Mouse (Mus musculus) limb, embryonic 13.5 days (tissue): ENCODE results near the gene Clic6. TPM values are rescaled to one million over a fixed set of nuclear protein-coding genes. Genes with fewer than 3 reads are reported as not detected.

Experiments
- ATAC-seq: fragments of 200-750 bp; cut with Nextera tagmentation; 2 replicates; pipeline ENCODE4 v1.8.0; 2017; ENCODE audit warnings: low read depth, moderate number of reproducible peaks, moderate TSS enrichment; ENCODE audit not compliant: low FRiP score
- H3K27ac ChIP-seq: fragments of 300-500 bp; sonication (generic); 2 replicates; pipeline ENCODE4 v1.5.1; 2015; ENCODE audit warnings: inconsistent platforms, mild to moderate bottlenecking, moderate library complexity
- H3K27me3 ChIP-seq: fragments of 300-500 bp; sonication (generic); 2 replicates; pipeline ENCODE4 v1.6.1; 2015; ENCODE audit warnings: mild to moderate bottlenecking, inconsistent platforms
- H3K36me3 ChIP-seq: fragments of 300-500 bp; sonication (generic); 2 replicates; pipeline ENCODE4 v1.6.1; 2015; ENCODE audit warnings: inconsistent platforms, mild to moderate bottlenecking, moderate library complexity
- H3K4me1 ChIP-seq: fragments of 300-500 bp; sonication (generic); 2 replicates; pipeline ENCODE4 v1.6.1; 2015; ENCODE audit warnings: inconsistent platforms
- H3K4me2 ChIP-seq: fragments of 300-500 bp; sonication (generic); replicated peaks from 2 replicates; pipeline ENCODE4 v1.6.1; 2015; ENCODE audit warnings: inconsistent platforms, mild to moderate bottlenecking, moderate library complexity
- H3K4me3 ChIP-seq: fragments of 300-500 bp; sonication (generic); 2 replicates; pipeline ENCODE4 v1.5.1; 2015; ENCODE audit warnings: moderate library complexity, mild to moderate bottlenecking, inconsistent platforms
- H3K9ac ChIP-seq: fragments of 300-500 bp; sonication (generic); 2 replicates; pipeline ENCODE4 v1.6.1; 2015; ENCODE audit warnings: mild to moderate bottlenecking, inconsistent platforms
- H3K9me3 ChIP-seq: fragments of 300-500 bp; sonication (generic); 2 replicates; pipeline ENCODE4 v1.6.1; 2016; ENCODE audit warnings: inconsistent platforms
- WGBS: fragments of 180-500 bp; shearing (Covaris S2); methylation state at CpG from one replicate; pipeline ENCODE4 v1.1.7; 2015; 5-methylcytosine and 5-hydroxymethylcytosine counted together
- polyA plus RNA-seq: library from polyadenylated mRNA; unstranded; fragments of >200 nt; fragmentation: Nextera tagmentation; extraction: Ambion mirVana; gene quantifications from 2 replicates; pipeline ENCODE4 v1.2.1, GENCODE M21; 2015

Clic6 gene
- polyA plus RNA-seq, 1 experiment from 2014 or later: 2.8 TPM

GRCm38 (mm10) chr16:92454495-92454894, 31.0 kb upstream of the Clic6 start:
- H3K27ac ChIP-seq: no peak overlapping the region
- peaks cover 20% of the 10 kb centered on the region for H3K36me3 ChIP-seq
- no peak for ATAC-seq
- no peak overlapping the region for H3K4me2 ChIP-seq
- WGBS: 81% methylated on average over 18 of the region's 18 CpGs
- H3K4me3 ChIP-seq: no peak overlapping the region
- 0 out of 2 replicates have a peak, but pooled peaks cover 5% of the 10 kb centered on the region for H3K27me3 ChIP-seq
- H3K9ac ChIP-seq: no peak overlapping the region
- H3K9me3 ChIP-seq: no peaks in the 10 kb centered on the region
- H3K4me1 ChIP-seq: peaks cover 15% of the 10 kb centered on the region; the same call in 1 of the 2 replicates

DNA sequence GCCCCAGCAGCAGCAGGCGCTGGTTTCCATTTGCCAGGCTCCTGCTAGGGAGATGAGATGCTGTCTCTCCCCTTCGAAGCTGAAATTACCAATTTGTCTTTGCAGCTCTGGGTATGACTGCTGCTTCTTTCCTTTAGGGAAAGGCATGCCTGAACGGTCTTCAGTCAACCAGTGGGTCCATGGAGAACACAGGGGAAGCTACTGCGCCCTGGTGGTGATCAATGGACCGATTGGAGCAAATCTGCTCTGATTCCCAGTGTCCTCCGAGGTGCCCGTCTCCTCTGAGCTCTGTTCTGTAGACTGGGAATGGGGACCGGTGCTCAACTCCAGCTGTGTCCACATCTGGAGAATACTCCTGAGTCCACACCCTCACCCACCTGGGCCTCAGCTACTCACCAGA, 30.0 kb upstream of the Clic6 start:
- Histone ChIP-seq H3K4me1 (peaks cover 23% of the 10 kb centered on the region), H3K4me2 (no peak overlapping the region), H3K27ac (no peak overlapping the region), H3K9me3 (no peaks in the 10 kb centered on the region), H3K27me3 (0 out of 2 replicates have a peak, but pooled peaks cover 5% of the 10 kb centered on the region), H3K4me3 (no peak overlapping the region), H3K36me3 (peaks cover 15% of the 10 kb centered on the region), H3K9ac (no peak overlapping the region)
- WGBS: 72% methylated on average over 8 of the region's 8 CpGs
- ATAC-seq: no peak

- no peaks in the 10 kb centered on the region for H3K9me3 ChIP-seq
- H3K27me3 ChIP-seq: 0 out of 2 replicates have a peak, but pooled peaks cover 5% of the 10 kb centered on the region
- no peak overlapping the region for H3K9ac ChIP-seq
- H3K4me2 ChIP-seq: no peak overlapping the region
- no peak for ATAC-seq
- H3K36me3 ChIP-seq: peaks cover 10% of the 10 kb centered on the region
- 82% methylated on average over 5 of the region's 5 CpGs for WGBS
- no peak overlapping the region for H3K4me3 ChIP-seq
- no peak overlapping the region for H3K27ac ChIP-seq
- H3K4me1 ChIP-seq: peaks cover 28% of the 10 kb centered on the region
These were observed 29.6 kb upstream of the Clic6 start for GRCm38 (mm10) chr16:92455969-92456368.

DNA sequence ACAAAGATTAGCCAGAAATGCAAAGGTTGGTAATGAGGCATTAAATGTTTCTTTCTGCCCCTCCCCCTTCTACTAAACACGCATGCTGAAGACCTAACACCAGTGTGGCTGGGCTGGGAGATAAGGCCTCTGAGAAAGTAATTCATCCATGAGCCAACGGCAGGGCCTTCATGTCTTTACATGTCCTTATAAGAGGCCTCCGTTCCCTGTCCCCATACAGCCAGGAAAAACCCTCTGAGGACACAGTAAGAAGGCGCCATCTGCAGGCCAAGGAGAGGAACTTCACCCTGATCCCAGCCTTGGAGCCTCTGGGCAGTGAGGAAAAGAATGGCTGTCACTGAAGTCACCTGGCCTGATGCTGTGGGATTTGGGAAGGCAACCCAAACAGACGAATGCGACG, 27.9 kb upstream of the Clic6 start:
- Histone ChIP-seq H3K9ac (no peak overlapping the region), H3K4me1 (peaks cover 36% of the 10 kb centered on the region), H3K27me3 (0 out of 2 replicates have a peak, but pooled peaks cover 5% of the 10 kb centered on the region), H3K4me3 (no peak overlapping the region), H3K36me3 (no peaks in the 10 kb centered on the region), H3K9me3 (no peaks in the 10 kb centered on the region), H3K4me2 (no peak overlapping the region), H3K27ac (no peak overlapping the region)
- whole genome bisulfite sequencing: 26% methylated on average over 7 of the region's 7 CpGs
- no peak for ATAC-seq

- Histone ChIP-seq H3K27me3 (peaks cover 13% of the 10 kb centered on the region; the same call in 1 of the 2 replicates), H3K4me1 (peaks cover 33% of the 10 kb centered on the region)
- WGBS: 64% methylated on average over 6 of the region's 6 CpGs
These were observed 24.1 kb upstream of the Clic6 start for GRCm38 (mm10) chr16:92461412-92461811.

GRCm38 (mm10) chr16:92464390-92464972, 21.1 kb upstream of the Clic6 start:
- no peak for ATAC-seq
- Histone ChIP-seq H3K27ac (no peak overlapping the region), H3K4me1 (peaks cover 33% of the 10 kb centered on the region), H3K9me3 (no peaks in the 10 kb centered on the region), H3K27me3 (peaks cover 9% of the 10 kb centered on the region; the same call in 1 of the 2 replicates), H3K4me3 (peak overlapping the region; percentile 84; the same call in 1 of the 2 replicates), H3K4me2 (peak overlapping the region; percentile 83), H3K36me3 (no peaks in the 10 kb centered on the region), H3K9ac (0 out of 2 replicates have a peak overlapping the region, but pooled peaks have one; percentile 89)
- 69% methylated on average over 14 of the region's 14 CpGs for WGBS

More at GRCm38 (mm10) chr16:92461412-92461811, 24.1 kb upstream of the Clic6 start:
- Histone ChIP-seq H3K9me3 (no peaks in the 10 kb centered on the region), H3K9ac (no peak overlapping the region), H3K36me3 (no peaks in the 10 kb centered on the region), H3K27ac (no peak overlapping the region), H3K4me3 (no peak overlapping the region), H3K4me2 (no peak overlapping the region)
- no peak for ATAC-seq

GRCm38 (mm10) chr16:92465226-92465625, 20.3 kb upstream of the Clic6 start:
- no peaks in the 10 kb centered on the region for H3K9me3 ChIP-seq

GRCm38 (mm10) chr16:92465642-92466526, 19.7 kb upstream of the Clic6 start:
- peak; percentile 97 for ATAC-seq
- Histone ChIP-seq H3K9me3 (no peaks in the 10 kb centered on the region), H3K4me2 (peak overlapping the region; percentile 83), H3K9ac (peak overlapping the region; percentile 89), H3K27ac (no peak overlapping the region; the same call in 1 of the 2 replicates), H3K4me1 (peaks cover 21% of the 10 kb centered on the region), H3K36me3 (no peaks in the 10 kb centered on the region), H3K27me3 (peaks cover 9% of the 10 kb centered on the region; the same call in 1 of the 2 replicates), H3K4me3 (peak overlapping the region; percentile 84)
- under 1% methylated on average over 92 of the region's 94 CpGs for WGBS

More at GRCm38 (mm10) chr16:92465226-92465625, 20.3 kb upstream of the Clic6 start:
- Histone ChIP-seq H3K4me3 (peak overlapping the region; percentile 84), H3K27me3 (peaks cover 9% of the 10 kb centered on the region; the same call in 1 of the 2 replicates), H3K9ac (peak overlapping the region; percentile 89), H3K36me3 (no peaks in the 10 kb centered on the region), H3K4me1 (peaks cover 28% of the 10 kb centered on the region), H3K27ac (no peak overlapping the region), H3K4me2 (peak overlapping the region; percentile 83)
- WGBS: 11% methylated on average over 10 of the region's 10 CpGs
- no peak for ATAC-seq

DNA sequence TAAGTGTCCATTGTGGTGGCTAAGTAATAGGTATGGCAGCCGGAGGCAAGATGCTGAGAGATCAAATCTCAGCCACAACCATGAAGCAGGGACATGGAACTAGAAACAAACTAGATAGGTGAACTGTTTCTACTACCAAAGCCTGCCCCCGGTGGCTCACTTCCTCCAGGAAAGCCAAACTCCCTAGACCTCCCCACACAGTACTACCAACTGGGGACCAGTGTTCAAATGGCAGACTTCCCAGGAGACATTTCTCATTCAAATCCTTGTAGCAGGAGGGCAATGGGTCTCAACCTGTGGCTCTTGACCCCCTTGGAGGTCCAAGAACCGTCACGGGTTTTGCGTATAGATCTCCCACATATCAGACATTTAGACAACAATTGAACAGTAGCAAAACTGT, 18.5 kb upstream of the Clic6 start:
- H3K4me1 ChIP-seq: peaks cover 13% of the 10 kb centered on the region
- no peak overlapping the region for H3K4me3 ChIP-seq
- H3K4me2 ChIP-seq: no peak overlapping the region
- H3K27me3 ChIP-seq: peaks cover 9% of the 10 kb centered on the region; the same call in 1 of the 2 replicates
- no peak for ATAC-seq
- H3K36me3 ChIP-seq: no peaks in the 10 kb centered on the region
- 73% methylated on average over 5 of the region's 5 CpGs for WGBS
- H3K9me3 ChIP-seq: no peaks in the 10 kb centered on the region
- no peak overlapping the region for H3K27ac ChIP-seq
- H3K9ac ChIP-seq: no peak overlapping the region

GRCm38 (mm10) chr16:92468459-92468858, 17.1 kb upstream of the Clic6 start:
- Histone ChIP-seq H3K36me3 (no peaks in the 10 kb centered on the region), H3K27me3 (peaks cover 9% of the 10 kb centered on the region; the same call in 1 of the 2 replicates), H3K9ac (no peak overlapping the region), H3K27ac (no peak overlapping the region), H3K9me3 (no peaks in the 10 kb centered on the region), H3K4me3 (no peak overlapping the region), H3K4me1 (peaks cover 13% of the 10 kb centered on the region), H3K4me2 (no peak overlapping the region)
- ATAC-seq: no peak
- WGBS: 78% methylated on average over 14 of the region's 14 CpGs

DNA sequence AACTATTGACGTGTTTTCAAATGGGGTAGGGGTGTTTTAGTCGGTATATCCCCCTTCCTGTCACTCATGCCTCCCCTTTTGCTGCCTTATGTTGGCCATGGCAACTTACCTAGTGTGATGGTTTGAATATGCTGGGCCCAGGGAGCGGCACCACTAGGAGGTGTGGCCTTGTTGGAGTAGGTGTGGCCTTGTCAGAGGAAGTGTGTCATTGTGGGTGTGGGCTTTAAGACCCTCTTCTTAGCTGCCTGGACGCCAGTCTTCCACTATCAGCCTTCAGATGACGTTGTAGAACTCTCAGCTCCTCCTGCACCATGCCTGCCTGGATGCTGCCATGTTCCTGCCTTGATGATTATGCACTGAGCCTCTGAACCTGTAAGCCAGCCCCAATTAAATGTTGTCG, 14.8 kb upstream of the Clic6 start, which contains the start of gene Rcan1:
Gene Rcan1 (minus strand): TSS at position 162 of the 400 bp plus-strand sequence.
- H3K4me1 ChIP-seq: no peaks in the 10 kb centered on the region
- no peak for ATAC-seq
- H3K27ac ChIP-seq: no peak within 1 kb of the TSS
- 0 out of 2 replicates have a peak, but pooled peaks cover 3% of the 10 kb centered on the region for H3K9me3 ChIP-seq
- H3K9ac ChIP-seq: no peak within 1 kb of the TSS
- no peak within 1 kb of the TSS for H3K4me2 ChIP-seq
- no peak within 1 kb of the TSS for H3K4me3 ChIP-seq
- WGBS: 66% methylated on average over 6 of the region's 6 CpGs
- no peaks in the 10 kb centered on the region for H3K36me3 ChIP-seq
- H3K27me3 ChIP-seq: no peaks in the 10 kb centered on the region

DNA sequence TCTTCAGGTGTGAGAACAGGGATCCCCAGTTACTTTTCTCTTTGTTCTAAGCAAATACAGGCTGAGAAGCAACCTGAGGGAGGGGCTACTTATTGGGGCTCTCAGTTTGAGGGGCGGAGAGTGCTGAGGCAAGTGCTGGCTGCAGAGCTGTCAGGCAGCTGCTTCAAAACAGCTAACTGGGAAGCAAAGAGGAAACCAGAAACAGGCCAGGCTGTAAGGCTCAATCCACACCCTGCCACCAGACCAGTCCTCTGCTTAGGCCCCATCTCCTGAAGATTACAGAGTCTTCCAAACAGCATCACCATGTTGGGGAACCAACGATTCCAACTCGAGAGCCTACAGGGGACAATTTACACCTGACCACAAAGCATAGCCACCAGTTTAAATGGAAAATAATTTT, 12.6 kb upstream of the Clic6 start:
- no peak for ATAC-seq
- Histone ChIP-seq H3K4me3 (no peak overlapping the region), H3K9me3 (0 out of 2 replicates have a peak, but pooled peaks cover 3% of the 10 kb centered on the region), H3K36me3 (no peaks in the 10 kb centered on the region), H3K27me3 (0 out of 2 replicates have a peak, but pooled peaks cover 6% of the 10 kb centered on the region), H3K9ac (no peak overlapping the region), H3K27ac (no peak overlapping the region), H3K4me2 (no peak overlapping the region), H3K4me1 (no peaks in the 10 kb centered on the region)
- 52% methylated on average over 3 of the region's 3 CpGs for WGBS
